Mouse (Mus musculus) heart, adult 2 months (tissue): Measurements from ENCODE around the gene Amacr. TPM values are rescaled to one million over a fixed set of nuclear protein-coding genes. Genes with fewer than 3 reads are reported as not detected.

Experiments used
- DNase-seq, 2 experiments: peaks; one replicate each; pipeline ENCODE4 v3.0.0; 2021
- H3K27ac ChIP-seq: fragments of 200-600 bp; 2 replicates; pipeline ENCODE4 v1.8.1; 2022
- H3K27me3 ChIP-seq: fragments of 200-500 bp; 2 replicates; pipeline ENCODE4 v1.6.1; 2012; ENCODE audit warnings: mild to moderate bottlenecking, low read length, inconsistent platforms, mixed read lengths; ENCODE audit not compliant: control insufficient read depth, insufficient read depth
- H3K36me3 ChIP-seq: fragments of 200-500 bp; 2 replicates; pipeline ENCODE4 v1.6.1; 2012; ENCODE audit warnings: low read length, inconsistent platforms; ENCODE audit not compliant: control insufficient read depth, insufficient read depth
- H3K4me1 ChIP-seq: fragments of 200-500 bp; 2 replicates; pipeline ENCODE4 v1.6.1; 2011; ENCODE audit warnings: low read length; ENCODE audit not compliant: control insufficient read depth, insufficient read depth
- H3K4me3 ChIP-seq: fragments of 200-600 bp; 2 replicates; pipeline ENCODE4 v1.8.1; 2022
- H3K79me2 ChIP-seq: fragments of 200-500 bp; replicated peaks from 2 replicates; pipeline ENCODE4 v1.6.1; 2012; ENCODE audit warnings: mild to moderate bottlenecking, inconsistent platforms, low read length, moderate library complexity, mixed read lengths; ENCODE audit not compliant: control insufficient read depth, insufficient read depth
- H3K9ac ChIP-seq: fragments of 200-500 bp; 2 replicates; pipeline ENCODE4 v1.6.1; 2012; ENCODE audit warnings: low read depth, mild to moderate bottlenecking, control low read depth, inconsistent platforms, low read length, mixed read lengths
- CTCF ChIP-seq: fragments of 200-600 bp; IDR thresholded peaks from 2 replicates; pipeline ENCODE4 v1.8.1; 2022; ENCODE audit warnings: antibody characterized with exemption, mild to moderate bottlenecking, moderate library complexity
- EP300 ChIP-seq: fragments of 200-500 bp; IDR thresholded peaks from 2 replicates; pipeline ENCODE4 v1.6.1; 2011; ENCODE audit warnings: low read depth, low read length, control low read depth; ENCODE audit not compliant: insufficient read depth
- POLR2A ChIP-seq: fragments of 200-500 bp; IDR thresholded peaks from 2 replicates; pipeline ENCODE4 v1.6.1; 2011; ENCODE audit warnings: mild to moderate bottlenecking, low read depth, low read length, control low read depth; ENCODE audit not compliant: insufficient read depth
- WGBS: fragments of 180-500 bp; shearing (Covaris S2); methylation state at CpG from one replicate; pipeline ENCODE4 v1.1.7; 2018; 5-methylcytosine and 5-hydroxymethylcytosine counted together
- intact Hi-C: fragments of 180-260 bp; cut with DNase I; formaldehyde crosslinking; loops from one replicate; pipeline ENCODE4 v1.15.1; 2025
- long read RNA-seq: library from polyadenylated mRNA; stranded (forward); transcript quantifications from one replicate; pipeline ENCODE4 v2.0.0, GENCODE M21; 2021
- polyA plus RNA-seq: library from polyadenylated mRNA; depleted of rRNA; stranded (reverse); fragments of >200 nt; gene quantifications from 2 replicates; pipeline ENCODE4 v1.2.3, GENCODE M21; 2012; rRNA removed
- total RNA-seq, 2 experiments: library from RNA; stranded (reverse); gene quantifications; 2 replicates each; pipeline ENCODE4 v1.2.3; 2021

Amacr gene
- 10 to 100 TPM; 34.0 to 37.8 TPM for total RNA-seq
- polyA plus RNA-seq, result 18.7 and 31.5 TPM in 2 replicates
- long read RNA-seq, transcript Amacr-201 (5 exons, 2,577 nt), result major isoform, 46 of 51 reads
- long read RNA-seq, partial matches to known transcripts, result 2 of 51 reads
- long read RNA-seq, other reads (novel, unspliced or antisense), result 3 of 51 reads

DNA sequence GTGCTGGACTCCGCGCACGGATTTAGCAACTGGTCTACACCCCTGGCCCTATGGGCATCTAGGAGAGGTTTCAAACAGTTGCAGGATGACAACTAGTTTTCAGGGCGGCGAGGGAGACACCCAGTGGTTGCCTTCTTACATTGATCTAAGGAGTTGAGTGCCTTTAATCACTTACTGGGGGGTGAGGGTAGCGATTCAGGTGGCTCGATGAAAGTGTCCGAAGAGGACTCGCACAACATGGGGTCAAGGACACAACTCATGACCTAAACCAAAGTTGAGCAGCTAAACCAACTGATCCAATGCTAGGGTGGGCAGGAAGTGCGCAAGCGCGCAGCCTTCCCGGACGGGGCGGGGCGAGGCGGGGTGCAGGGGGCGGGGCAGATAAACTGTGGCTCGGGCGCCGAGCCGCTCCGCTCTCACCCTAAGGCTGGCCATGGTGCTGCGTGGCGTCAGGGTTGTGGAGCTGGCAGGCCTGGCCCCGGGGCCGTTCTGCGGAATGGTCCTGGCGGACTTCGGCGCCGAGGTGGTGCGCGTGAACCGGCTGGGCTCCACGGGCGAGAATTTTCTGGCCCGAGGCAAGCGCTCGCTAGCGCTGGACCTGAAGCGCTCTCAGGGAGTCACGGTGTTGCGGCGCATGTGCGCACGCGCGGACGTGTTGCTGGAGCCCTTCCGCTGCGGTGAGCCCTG lies at the start of gene Amacr:
TSS of gene Amacr (plus strand) at position 380 of the 687 bp plus-strand sequence.
- H3K9ac ChIP-seq, result peak within 1 kb of the TSS; percentile 73
- intact Hi-C loops, result loop anchor here (5.0 to 10.0 kb wide), 5 partner anchors 59 to 509 kb away; partner anchors contain the start of genes Adamts12, Brix1, Dnajc21 and Rad1
- no peaks in the 10 kb centered on the region for H3K27me3 ChIP-seq
- no peaks in the 10 kb centered on the region for H3K36me3 ChIP-seq
- peak within 1 kb of the TSS; percentile 98 for H3K27ac ChIP-seq
- WGBS, result under 1% methylated on average over 51 of the region's 52 CpGs
- peak; percentile 58 for TF ChIP-seq CTCF
- no peak for TF ChIP-seq EP300
- peak; percentile 93 for TF ChIP-seq POLR2A
- no peaks in the 10 kb centered on the region for H3K79me2 ChIP-seq
- DNase-seq, result peak; percentile 91 to 95
- H3K4me3 ChIP-seq, result peak within 1 kb of the TSS; percentile 79
- H3K4me1 ChIP-seq, result no peaks in the 10 kb centered on the region

DNA sequence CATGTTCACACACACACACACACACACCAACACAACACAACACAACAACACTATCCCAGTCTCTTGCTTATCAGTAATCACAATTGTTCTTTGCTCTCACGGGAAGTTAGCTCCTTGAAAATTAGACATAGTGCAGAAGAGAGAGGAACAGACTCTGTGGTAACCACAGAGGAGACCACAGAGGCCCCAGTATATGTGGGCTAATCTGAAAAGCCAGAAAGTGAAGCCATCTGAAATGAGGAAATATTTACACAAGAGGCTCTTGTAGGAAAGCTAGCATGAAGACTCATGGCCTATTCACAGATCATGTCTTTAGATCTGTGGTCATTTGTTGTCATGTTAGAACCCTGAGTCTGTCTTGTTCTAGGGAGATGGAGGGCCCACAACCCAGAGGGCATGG lies 47.6 kb upstream of the Amacr start:
- WGBS, result 31% methylated on average over 1 of the region's 1 CpGs
- no peaks in the 10 kb centered on the region for H3K4me1 ChIP-seq
- intact Hi-C loops, result no loop called here

DNA sequence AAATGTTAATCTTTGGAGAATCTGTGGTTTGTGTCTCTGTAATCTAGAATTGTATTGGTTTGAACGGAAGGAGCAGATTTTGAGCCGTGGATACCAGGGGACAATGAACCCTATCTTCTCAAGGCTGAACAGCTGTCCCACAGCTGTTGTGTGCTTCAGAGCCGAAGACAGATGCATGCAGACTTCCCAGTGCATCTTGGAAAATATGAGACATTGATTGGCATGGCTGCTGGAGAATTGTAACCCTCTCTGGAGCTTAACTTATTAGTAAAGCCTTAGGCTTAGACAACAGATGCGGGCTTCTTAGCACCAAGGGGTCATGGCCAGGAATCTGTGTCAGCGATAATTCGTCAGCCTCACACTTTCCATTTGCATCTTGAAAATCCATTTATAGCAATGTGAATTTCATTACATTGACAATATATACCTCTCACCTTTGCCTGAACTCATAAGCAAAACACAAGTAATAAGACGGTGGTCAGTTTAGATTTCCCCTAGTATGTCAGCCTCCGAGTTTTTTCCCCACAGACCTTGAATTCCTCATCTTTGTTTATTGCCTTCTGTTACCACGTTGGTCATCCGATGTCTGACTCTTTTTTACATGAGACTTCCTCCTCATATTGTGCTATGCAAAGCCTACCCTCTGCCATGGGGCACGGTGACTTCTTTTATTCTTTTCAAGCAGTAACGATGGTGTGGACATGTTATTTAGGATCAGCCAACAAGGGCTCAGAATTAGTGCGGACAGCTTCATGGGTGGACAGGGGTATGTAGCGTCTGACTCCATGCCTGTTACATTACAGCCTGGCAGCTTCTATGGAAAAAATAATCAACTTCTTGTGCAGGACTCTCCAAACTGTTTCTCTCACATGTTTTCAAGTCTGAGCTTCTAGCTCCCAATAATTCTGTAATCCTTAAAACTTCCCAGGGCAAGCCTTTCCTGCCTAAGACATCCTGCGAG lies 41.1 kb upstream of the Amacr start:
- H3K4me3 ChIP-seq, result no peak overlapping the region
- H3K36me3 ChIP-seq, result no peaks in the 10 kb centered on the region
- WGBS, result 63% methylated on average over 15 of the region's 15 CpGs
- H3K9ac ChIP-seq, result no peak overlapping the region
- no peak for TF ChIP-seq POLR2A
- peak; percentile 75; the same call in 1 of the 2 replicates for TF ChIP-seq EP300
- TF ChIP-seq CTCF, result no peak
- no peak overlapping the region for H3K27ac ChIP-seq
- H3K4me1 ChIP-seq, result no peaks in the 10 kb centered on the region
- DNase-seq, result peak in 1 of 2 experiments; percentile 49
- no peaks in the 10 kb centered on the region for H3K79me2 ChIP-seq
- intact Hi-C loops, result no loop called here
- no peaks in the 10 kb centered on the region for H3K27me3 ChIP-seq

More for the DNA sequence above, 47.6 kb upstream of the Amacr start:
- Histone ChIP-seq H3K27me3 (0 out of 2 replicates have a peak, but pooled peaks cover 2% of the 10 kb centered on the region), H3K79me2 (no peaks in the 10 kb centered on the region), H3K36me3 (no peaks in the 10 kb centered on the region), H3K27ac (no peak overlapping the region), H3K4me3 (no peak overlapping the region), H3K9ac (no peak overlapping the region)
- no peak for TF ChIP-seq CTCF
- no peak for TF ChIP-seq EP300
- no peak for TF ChIP-seq POLR2A
- no peak for DNase-seq

DNA sequence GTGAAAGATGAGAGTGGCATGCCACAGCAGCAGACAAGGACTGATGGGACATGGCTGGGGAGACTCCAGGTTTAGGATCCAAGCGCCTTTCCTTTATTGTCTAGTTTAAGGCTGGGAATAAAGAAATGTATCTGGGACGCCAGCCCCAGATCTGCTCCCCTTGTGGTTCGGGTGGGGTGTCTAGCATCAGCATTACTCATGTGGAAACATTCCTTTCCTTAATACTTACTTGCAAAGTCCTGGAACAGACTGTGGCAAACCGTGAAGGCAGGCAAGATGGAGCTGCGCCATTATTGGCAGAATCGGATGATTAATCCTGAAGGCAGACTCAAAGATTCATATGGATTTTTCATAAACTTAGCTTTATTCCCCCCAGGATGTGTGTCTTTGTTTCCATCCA lies 39.7 kb upstream of the Amacr start:
- no peak for DNase-seq
- intact Hi-C loops, result no loop called here
- Histone ChIP-seq H3K4me1 (no peaks in the 10 kb centered on the region), H3K4me3 (no peak overlapping the region), H3K9ac (no peak overlapping the region), H3K27ac (no peak overlapping the region), H3K36me3 (no peaks in the 10 kb centered on the region), H3K79me2 (no peaks in the 10 kb centered on the region), H3K27me3 (no peaks in the 10 kb centered on the region)
- no peak for TF ChIP-seq POLR2A
- no peak for TF ChIP-seq EP300
- no peak for TF ChIP-seq CTCF
- WGBS, result 74% methylated on average over 6 of the region's 6 CpGs

DNA sequence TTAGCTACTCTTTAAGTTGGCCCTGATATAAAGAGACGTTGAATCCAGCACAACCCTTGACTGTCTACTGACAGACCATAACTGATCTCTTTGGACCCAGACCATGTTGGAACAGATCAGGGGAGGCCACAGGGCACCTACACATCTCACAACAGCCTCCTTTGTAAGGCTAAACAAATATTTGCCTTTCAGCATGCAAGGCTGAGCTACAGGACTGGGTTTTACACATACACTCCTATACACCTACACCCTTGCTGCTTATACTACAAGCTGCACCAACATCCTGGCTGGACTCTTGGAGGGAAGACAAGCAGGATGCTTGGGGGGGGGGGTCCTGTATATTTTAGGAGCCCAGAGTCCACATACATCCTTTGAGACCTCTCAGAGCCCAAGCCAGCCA lies 33.7 kb upstream of the Amacr start:
- WGBS, result 59% methylated on average over 1 of the region's 1 CpGs
- Histone ChIP-seq H3K36me3 (no peaks in the 10 kb centered on the region), H3K79me2 (no peaks in the 10 kb centered on the region), H3K27me3 (no peaks in the 10 kb centered on the region), H3K9ac (no peak overlapping the region), H3K27ac (no peak overlapping the region), H3K4me1 (no peaks in the 10 kb centered on the region), H3K4me3 (no peak overlapping the region)
- intact Hi-C loops, result no loop called here
- DNase-seq, result no peak
- no peak for TF ChIP-seq EP300
